Mouse (Mus musculus) CD4-positive, CD25-positive, alpha-beta regulatory T cell, adult 4 months (primary cell): ENCODE measurements at regions not wholly inside any gene's neighbourhood (a gene's known extent, or its start where the extent isn't known, plus 50 kb on each side); places are given as distances from the start of the nearest gene placed in this dataset.

Source experiments
- ATAC-seq: one replicate; pipeline ENCODE4 v1.8.0; 2017

DNA sequence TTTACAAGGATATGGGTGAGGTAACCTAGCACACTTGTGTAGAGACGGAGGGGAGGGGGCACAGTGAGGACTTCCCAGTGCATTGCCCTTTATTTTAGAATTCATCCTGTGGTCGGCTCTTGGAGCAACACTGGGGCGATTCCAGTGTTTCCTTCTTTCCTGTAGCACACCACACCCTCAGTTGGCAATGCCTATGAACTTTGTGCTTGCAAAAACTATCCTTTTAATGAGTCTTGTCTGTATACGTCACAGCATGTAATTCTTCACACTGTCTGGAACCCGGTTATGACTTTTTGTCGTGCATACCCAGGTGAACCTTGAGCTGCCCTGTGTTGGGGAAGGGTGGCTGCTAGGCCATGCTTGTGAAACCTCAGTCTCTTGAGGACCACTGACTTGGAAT lies 504.1 kb upstream of the Klf4 start:
- no peak for ATAC-seq

DNA sequence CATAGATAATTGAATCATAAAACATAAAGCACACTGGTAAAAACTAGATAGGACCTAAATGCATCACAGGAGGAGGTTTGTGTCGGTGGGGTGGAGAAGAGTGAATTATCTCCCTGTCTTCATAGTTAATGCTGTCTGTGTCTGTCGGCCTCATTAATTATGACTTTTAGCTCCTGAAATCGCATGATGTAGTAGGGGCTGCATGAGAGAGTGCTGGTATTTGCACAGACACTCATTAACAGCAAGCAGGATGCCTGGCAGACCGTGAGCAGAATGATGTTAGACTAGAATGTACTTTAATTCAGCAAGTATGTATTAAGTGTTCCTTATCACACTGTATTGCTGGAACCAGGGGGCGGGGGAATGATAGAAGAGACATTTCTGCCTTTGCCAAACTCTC lies 503.3 kb upstream of the Klf4 start:
- no peak for ATAC-seq

DNA sequence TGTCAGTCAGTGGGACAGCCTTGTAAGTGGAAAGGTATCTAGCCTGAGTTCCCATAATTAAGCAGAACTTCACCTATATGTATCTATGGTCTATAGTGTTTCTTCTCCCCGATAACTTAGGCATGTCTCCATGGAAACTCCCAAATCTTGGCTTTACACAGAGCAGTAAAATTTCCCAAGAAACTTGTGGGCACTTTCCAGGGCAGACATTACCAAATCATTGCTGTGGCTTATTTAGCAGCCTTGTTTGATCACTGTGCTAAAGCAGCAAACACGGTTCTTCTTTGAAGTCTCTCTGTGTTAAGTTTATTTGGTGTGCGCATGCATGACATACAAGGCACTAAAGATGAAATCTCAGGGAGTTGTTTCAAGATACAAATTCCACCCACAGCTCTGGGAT lies 496.2 kb upstream of the Klf4 start:
- ATAC-seq = no peak

DNA sequence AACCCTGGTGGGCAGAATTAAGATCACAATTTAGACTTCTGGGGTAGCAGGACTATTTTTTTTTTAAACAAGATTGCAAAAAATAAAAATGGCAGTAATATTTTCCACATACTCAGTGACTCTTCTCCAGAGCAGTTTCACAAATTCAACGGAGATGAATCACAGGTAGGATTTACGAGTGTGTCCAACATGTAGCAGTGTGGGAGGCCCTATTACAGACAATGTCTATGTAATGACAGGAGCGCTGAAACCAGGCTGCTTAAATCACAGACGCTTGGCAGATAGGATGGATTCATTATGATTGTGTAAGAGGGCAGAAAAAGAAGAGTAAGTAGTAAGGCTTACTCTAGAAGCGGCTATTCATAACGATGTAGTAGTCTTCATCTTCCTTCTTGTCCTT lies 495.0 kb upstream of the Klf4 start:
- ATAC-seq = no peak

DNA sequence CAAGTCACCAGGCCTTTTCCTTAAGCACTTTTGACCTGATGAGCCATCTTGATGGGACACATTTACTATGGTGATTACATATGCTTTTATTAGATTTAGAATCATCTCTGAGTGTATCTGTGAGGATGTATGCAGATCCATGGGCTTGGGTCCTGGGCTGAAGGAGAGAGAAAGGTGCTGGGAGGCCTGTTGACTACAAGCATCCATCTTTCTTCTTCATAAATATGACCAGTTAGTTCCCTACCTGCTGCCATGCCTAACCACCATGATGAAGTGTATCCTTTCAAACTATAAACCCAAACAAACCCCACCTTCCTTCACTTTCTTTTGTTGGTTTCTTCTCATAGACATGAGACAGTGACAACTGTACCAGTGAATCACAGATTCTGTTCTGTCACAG lies 492.2 kb upstream of the Klf4 start:
- ATAC-seq = no peak

DNA sequence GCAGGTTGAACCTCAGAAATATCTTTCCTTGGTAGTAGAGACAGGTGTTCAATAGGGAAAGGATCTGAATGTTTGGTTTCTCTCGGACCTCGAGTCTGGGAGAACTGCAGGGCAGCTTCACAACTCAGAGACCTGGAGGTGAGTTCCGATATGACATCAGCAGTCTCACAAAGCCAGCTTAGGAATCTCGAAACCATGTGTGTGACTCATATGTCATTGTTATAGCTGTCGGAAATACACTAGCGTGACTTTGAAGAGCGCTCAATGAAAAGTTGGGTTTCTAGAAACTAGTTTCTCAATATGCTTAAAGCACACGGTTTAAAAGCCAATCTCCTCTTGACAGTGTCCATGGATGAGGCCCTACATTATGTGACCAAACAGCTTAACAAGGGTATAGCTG lies 485.9 kb upstream of the Klf4 start:
- ATAC-seq = no peak

DNA sequence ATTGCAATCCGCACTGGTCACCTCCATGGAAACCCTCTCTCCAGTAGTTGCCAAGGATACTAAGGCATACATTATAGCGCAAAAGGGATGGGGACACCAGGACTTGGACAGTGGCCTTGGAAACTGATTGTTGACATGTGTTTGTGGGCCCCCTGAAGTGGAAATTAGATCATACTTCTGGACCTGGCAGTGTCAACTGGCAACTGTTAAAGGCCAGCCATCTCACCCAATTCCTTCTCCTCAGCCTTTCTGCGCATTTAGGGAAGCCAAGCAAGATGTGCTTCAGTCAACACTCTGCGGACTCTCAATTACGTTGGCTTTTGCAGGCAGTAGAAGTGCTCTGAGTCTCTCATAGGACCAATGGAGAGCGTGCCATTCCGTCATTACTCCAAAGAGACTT lies 483.2 kb upstream of the Klf4 start:
- no peak for ATAC-seq

DNA sequence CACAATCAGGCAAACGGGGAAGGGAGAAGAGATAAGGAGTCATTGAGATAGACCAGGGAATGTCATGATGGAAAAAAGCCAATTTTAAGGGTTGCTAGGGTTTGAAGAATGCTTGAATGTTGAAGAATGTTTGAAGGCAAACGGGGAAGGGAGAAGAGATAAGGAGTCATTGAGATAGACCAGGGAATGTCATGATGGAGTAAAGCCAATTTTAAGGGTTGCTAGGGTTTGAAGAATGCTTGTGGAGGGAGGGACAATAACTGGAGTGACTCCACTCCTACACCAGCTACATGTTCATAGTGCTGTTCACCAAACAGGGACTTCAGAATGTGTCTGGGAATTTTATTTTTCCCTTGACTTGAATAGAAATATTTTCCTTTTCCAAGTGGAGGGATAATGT lies 476.0 kb upstream of the Klf4 start:
- ATAC-seq = no peak

DNA sequence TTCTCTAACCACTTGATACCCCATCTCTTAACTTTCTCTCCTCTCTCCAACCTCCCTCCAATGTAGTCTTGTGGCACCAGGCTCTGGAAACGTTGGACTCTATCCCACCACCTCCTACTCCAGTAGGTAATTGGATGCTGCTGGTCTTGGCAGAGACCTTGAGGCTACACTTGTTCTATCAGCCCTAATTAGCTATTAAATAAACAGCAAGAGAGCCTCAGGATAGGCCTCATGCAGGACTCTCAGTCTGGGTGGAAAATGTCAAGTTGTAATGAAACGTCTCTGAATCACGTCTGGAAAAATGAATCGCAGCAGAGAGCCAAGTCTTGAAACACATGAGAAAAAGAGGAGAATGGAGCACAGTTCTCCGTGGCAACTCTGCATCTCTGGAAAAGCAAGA lies 472.0 kb upstream of the Klf4 start:
- ATAC-seq = no peak

DNA sequence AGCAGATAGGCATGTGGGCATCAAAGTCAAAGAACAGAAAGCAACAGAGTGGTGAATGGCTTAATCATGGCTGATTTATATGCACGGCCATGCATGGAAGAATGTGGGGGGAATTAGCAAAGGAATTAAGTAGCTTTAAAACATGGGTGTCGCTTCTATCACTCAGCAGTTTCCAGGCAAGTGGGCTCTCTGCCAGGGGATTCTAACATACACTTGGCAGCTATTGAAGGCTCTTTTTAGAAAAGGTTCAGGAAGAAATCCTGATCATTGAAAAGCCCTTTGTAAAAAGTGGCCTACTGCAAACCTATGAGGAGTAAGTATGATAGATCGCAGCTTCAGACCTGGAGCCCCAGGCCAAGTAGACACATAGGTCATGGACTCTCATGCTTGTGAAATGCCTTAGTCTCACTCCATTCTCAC lies 469.1 kb upstream of the Klf4 start:
- no peak for ATAC-seq

DNA sequence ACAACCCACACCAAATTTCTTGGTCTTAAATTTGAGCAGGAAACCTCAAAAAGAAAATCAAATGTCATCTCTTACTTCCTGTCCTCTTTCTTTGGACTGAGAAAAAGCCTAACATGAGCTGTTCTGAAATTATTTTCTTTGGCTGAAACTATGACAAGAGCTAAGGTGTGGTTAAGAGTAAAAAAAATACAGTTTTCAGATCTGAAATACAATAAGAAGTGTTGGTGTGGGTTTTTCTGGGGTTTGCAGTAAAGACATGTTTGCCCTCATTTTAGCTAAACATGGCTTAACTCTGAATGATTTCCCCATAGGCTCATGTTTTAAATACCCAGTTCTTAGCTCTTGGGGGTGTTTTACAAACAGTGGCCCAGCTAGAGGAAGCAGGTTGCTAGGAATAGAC lies 451.8 kb upstream of the Klf4 start:
- ATAC-seq = no peak

DNA sequence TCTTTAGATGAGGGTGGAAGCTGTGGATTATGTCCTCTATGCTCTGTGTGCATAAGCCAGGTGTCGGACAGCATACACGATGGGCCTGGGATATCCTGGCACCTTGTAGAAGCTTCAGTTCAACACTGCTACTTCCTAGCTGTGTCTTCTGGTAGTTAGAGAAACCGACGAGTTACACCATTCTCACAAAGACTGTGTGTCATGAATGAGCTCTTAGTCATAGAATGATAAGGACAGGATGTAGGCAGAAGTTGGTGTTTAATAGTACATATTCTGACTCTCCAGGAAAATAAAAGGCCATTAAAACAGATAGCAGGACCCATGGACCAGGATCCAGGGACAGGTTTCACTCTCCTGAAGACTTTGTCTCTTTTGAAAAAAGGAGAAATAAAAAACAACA lies 446.3 kb upstream of the Klf4 start:
- ATAC-seq = no peak

DNA sequence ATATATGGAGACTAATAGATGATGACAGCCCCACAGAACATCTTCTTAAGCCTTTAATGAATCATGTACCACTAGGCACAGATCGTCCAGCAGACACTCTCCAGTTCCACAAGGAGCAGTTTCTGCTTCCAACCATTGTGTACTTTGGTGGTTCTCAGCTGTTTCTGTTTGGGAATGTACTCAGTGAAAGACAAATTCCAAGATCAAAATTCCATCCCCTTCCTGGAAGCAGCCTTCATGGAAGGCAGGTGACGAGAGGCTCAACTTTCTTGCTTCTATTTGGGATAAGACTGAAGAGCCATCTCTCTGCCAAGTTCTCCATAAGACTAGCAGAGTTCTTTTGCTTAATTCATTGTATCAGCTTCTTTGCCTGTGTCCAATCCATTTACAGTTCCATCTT lies 444.0 kb upstream of the Klf4 start:
- ATAC-seq = no peak

DNA sequence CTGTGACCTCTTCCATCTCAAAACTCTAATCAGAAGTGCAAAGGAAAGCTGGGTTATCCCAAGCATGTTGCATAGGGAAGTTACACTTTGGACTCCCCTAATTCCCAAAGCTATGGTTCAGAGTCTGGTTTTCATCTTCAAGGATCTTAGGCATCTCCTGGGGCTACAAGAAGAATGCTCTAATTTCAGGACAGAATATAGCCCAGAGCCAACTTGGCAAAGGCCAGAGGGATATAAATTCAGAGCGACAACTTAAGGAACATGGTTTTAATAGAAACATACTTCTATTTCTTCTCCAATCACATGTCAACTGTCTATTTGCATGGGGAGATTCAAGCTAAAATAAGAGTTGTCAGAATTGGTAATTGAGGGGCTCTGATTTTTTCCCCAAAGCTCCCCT lies 441.4 kb upstream of the Klf4 start:
- no peak for ATAC-seq

DNA sequence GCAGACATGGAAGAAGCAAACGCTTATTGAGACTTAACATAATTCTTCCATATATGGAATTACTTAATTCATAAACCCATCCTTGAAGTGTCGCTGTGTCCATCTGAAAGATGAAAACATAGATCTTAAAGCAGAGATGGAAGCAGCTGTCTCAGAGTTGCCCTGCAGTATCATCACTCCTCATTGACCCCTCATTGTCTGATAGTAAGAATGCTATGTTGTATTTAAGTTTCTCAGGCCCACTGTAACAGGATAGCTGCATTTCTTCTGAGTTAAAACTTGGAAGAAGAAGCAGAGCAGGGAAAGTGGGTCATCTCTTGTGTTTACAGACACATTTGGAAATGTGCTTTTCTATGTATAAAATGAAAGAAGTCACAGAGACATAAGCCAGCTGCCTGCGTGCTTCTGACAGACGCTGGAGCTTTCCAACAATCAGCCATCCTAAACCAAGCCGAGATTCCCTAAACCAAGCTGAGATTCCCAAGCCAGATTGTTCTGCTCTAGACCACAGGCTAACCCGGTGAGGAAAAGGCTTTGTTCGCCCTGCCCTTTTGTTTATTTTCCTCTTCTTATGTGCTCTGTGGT lies 440.1 kb upstream of the Klf4 start:
- no peak for ATAC-seq

DNA sequence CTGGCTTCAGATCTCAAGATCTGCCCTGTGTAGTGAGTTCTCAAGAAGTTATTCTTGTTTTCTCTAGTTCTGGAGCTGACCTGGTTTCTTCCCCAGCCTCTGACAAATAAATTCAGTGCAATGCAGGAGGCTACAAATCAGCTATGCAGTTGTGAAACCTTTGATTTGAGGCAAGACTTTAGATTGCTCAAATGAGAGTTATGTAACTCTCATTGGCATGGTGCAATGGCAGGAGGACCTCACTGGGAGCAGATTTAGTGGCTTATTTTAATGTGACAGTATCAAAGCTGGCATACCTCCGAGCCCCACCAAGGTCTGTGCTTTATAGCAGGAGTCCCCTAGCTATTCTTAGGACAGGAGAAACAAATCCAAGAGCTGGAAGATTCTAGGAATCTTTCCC lies 427.8 kb upstream of the Klf4 start:
- ATAC-seq = no peak

DNA sequence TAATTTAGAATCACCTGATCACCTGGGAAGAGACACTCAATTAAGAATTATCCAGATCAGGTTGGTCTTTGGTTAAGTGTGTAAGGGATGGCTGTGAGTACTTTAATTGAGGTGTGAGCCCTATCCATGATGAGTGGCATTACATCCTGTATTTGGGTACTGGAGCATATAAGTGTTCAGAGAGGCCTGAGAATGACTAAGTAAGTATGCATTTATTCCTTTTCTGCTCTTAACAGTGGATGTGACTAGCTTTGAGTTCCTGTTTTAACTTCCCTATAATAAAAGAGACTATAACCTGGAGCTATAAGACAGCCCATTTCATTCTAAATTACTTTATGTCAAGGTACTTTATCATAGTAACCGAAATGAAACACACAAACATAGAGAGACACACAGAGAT lies 421.4 kb upstream of the Klf4 start:
- no peak for ATAC-seq

DNA sequence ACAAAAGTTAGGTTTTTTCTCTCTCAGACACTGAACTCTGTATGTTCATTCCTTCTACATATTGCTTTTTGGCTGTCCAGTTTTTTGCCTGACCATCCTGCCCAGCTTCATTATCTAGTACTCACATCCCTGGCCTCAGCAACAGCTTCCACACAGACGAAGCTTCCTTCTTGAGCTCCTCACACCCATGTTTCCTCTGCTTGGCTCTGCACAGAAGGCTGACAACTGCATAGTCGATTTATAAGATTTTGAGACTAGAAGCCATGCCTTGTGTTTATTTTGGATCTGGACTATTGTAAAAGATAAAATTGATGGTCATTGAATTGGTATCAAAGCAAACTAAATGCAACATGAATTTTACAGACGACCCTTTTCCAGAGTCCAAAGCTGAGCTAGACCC lies 420.0 kb upstream of the Klf4 start:
- ATAC-seq = no peak

DNA sequence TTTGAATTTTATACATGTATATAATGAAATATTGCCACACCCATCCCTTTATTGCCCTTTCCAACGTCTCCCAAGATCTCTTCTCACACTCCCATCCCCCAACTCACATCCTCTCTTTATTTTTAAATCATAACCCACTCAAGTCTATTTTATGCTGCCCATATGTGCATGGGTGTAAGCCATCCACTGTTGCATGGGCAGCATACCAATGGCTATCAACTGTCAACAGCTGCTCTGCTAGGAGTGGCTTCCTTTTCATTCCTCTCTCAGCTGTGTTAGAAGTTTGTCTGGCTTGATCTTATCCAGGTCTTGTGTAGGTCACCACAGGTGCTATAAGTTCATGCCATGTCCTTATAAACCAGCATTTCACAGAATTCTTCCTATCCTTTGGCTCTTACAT lies 409.2 kb upstream of the Klf4 start:
- ATAC-seq = no peak

DNA sequence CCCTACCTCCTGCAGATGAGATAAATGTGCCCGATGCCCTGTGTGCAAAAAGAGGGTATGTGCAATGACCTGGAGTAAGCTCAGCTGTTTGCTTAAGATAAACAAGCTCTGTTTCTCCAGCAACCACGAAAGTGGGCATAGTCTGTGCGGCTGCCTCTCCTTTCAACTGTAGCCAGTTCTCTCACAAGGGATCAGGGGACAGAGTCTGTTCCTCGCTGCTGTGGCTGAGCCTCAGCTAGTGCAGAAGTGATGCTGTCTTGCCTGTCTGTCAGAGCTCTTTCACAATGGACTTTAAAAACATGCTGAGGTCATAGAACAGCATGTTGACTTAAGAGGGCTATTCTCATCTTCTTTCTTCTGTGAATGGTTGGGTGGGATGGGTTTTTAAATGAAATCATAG lies 406.1 kb upstream of the Klf4 start:
- no peak for ATAC-seq

DNA sequence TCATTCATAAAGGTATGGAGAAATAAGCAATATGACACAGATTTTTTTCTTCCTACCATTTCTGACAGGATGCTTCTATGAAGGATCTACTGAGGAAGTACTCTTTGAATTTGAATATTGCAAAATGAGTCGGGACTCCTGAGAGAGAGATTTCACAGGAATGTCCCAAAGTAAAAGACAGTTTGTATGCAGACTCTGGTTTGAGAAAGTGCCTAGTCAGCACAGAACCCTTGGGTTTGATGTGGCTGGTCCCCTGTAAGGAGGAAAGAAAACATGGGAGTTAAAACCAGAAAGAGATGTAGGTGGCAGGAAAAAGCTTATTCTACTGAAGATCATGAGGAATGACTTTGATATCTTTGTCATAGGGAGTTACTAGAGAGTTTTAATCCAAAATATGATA lies 405.6 kb upstream of the Klf4 start:
- ATAC-seq = no peak

DNA sequence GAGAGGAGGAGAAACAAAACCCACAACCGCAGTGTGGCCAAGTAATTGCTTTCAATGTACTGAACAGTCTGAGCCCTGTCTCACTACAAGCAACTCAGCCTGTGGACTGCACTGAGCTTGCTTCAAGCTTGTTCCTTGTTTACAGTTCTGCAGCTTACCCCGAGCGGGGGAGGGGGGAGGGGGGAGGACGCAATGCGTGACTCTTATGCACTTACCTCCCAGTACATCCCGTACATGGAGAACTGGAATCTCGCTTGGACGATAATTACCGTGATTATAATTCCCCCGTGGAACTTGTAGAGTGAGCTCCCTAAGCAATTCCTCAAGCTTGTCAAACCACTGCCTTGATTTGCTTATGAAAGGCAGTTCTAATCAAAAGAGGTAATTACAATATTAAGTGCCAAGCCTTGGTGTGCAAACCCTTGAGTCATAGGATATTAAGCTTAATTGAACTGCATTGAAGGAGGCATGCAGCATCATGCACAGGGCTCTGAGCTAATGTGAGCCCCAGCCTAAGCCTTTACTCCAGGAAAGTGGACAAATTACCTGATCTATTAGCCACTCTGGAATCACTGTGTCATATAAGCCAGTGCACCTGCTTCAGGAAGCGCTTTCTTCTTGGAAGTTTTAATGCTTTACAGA lies 397.0 kb upstream of the Klf4 start:
- ATAC-seq = no peak

DNA sequence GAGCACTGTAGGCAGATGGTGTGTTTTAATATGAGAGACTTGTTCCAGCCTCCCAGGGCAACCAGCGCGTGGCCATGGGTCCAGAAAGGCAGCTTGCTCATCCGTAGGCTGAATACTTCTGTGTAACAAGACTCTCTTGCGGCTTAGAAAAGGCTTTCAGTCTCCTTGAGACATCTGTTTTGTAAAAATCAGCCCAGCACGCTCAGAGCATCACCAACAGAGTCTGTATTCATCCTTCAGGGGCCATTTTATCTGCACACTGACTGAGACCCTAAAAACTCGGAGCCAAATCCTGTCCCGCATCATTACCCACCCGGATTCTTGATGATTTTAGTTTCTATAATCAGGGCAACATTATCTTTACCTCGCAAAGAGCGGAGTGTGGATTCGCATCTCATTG lies 396.4 kb upstream of the Klf4 start:
- no peak for ATAC-seq

DNA sequence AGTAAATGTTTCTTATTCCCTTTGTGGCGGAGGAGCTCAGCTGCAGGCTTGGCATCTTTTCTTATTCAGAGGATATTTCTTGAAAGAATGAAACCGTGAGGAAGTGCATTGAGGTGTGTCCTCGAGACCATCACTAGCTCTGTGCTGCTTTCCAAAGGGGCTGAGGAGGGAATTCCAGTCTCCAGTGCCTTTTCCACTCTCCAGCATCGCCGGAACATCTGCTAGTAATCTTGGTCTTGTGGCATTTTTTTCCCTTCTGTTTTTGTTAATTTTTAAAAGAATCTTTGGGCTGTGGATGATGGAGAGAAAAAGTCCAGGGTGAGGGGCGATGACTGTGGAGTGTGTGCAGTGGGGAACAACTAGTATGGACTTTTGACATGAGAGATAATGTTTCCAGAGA lies 395.9 kb upstream of the Klf4 start:
- no peak for ATAC-seq

DNA sequence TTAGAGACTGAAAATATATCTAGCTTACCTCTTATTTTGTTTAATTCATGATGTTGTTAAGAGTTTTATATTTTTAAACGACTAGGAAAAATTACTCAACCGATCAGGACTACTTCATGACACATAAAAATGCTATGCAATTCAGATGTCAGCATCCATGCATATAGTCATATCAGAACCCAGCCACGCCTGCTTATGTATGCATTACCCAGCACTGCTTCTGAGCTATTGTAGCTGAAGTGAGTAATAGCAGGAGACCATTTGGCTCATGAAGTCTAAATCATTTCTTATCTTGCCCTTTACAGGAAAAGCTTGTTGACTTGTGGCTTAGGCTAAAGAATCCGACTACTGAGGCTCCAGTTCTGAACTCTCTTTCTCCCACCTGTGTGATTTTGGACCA lies 395.1 kb upstream of the Klf4 start:
- ATAC-seq = no peak
